7 mouse cellular contexts compared by ENCODE assay signal in genomic region chr3:88756276-88756675, GRCm38 (mm10). TPM values are rescaled to one million over a fixed set of nuclear protein-coding genes. Genes with fewer than 3 reads are reported as not detected.
DNase-seq lines count a peak whose midpoint lies in the region; ATAC-seq lines count a peak whose summit lies in the region.

No protein-coding gene starts in this region.

- H3K4me1 ChIP-seq in forebrain, embryonic 13.5 days, result peaks cover 63% of the 10 kb centered on the region
- H3K4me1 ChIP-seq in intestine, embryonic 16.5 days (ENCODE audit: control insufficient read depth, insufficient read depth, low read length), result peaks cover 15% of the 10 kb centered on the region
- H3K4me1 ChIP-seq in neural tube, embryonic 15.5 days, result peaks cover 54% of the 10 kb centered on the region

- peak overlapping the region; percentile 58 for H3K9ac ChIP-seq in forebrain, embryonic 13.5 days
- H3K9ac ChIP-seq in intestine, embryonic 16.5 days (ENCODE audit: low read depth, low read length), result no peak overlapping the region
- no peak overlapping the region for H3K9ac ChIP-seq in neural tube, embryonic 15.5 days (replicated peaks)

- no peaks in the 10 kb centered on the region for H3K9me3 ChIP-seq in forebrain, embryonic 13.5 days (replicated peaks)
- H3K9me3 ChIP-seq in intestine, embryonic 16.5 days (ENCODE audit: control insufficient read depth, low read length), result no peaks in the 10 kb centered on the region
- H3K9me3 ChIP-seq in neural tube, embryonic 15.5 days (replicated peaks), result no peaks in the 10 kb centered on the region

- WGBS in forebrain, embryonic 13.5 days, result 21% methylated on average over 4 of the region's 4 CpGs
- 41% methylated on average over 4 of the region's 4 CpGs for WGBS in intestine, embryonic 16.5 days
- 7% methylated on average over 4 of the region's 4 CpGs for WGBS in neural tube, embryonic 15.5 days

- H3K4me2 ChIP-seq in forebrain, embryonic 13.5 days, result peak overlapping the region; percentile 48
- H3K4me2 ChIP-seq in intestine, embryonic 16.5 days (ENCODE audit: low read depth, low read length), result no peak overlapping the region
- H3K4me2 ChIP-seq in neural tube, embryonic 15.5 days, result peak overlapping the region; percentile 17; the same call in 1 of the 2 replicates

- peaks cover 82% of the 10 kb centered on the region for H3K36me3 ChIP-seq in forebrain, embryonic 13.5 days (ENCODE audit: poor library complexity, severe bottlenecking)
- H3K36me3 ChIP-seq in intestine, embryonic 16.5 days (ENCODE audit: control insufficient read depth, insufficient read depth, low read length), result no peaks in the 10 kb centered on the region
- H3K36me3 ChIP-seq in neural tube, embryonic 15.5 days, result peaks cover 59% of the 10 kb centered on the region

- no peaks in the 10 kb centered on the region for H3K27me3 ChIP-seq in forebrain, embryonic 13.5 days
- no peaks in the 10 kb centered on the region for H3K27me3 ChIP-seq in intestine, embryonic 16.5 days (replicated peaks; ENCODE audit: control insufficient read depth, insufficient read depth, low read length)
- H3K27me3 ChIP-seq in neural tube, embryonic 15.5 days (replicated peaks), result no peaks in the 10 kb centered on the region

- peak; percentile 58 for ATAC-seq in forebrain, embryonic 13.5 days
- 0 out of 2 replicates have a peak, but pooled peaks have one; percentile 18 for ATAC-seq in intestine, embryonic 16.5 days
- peak; percentile 11; the same call in 1 of the 2 replicates for ATAC-seq in neural tube, embryonic 15.5 days (ENCODE audit: low FRiP score)
- no peak for ATAC-seq in activated CD4-positive, CD25-positive, alpha-beta regulatory T cell, adult 4 months

- H3K27ac ChIP-seq in forebrain, embryonic 13.5 days, result peak overlapping the region; percentile 97
- peak overlapping the region; percentile 11; the same call in 1 of the 2 replicates for H3K27ac ChIP-seq in intestine, embryonic 16.5 days (ENCODE audit: low read length)
- peak overlapping the region; percentile 82 for H3K27ac ChIP-seq in neural tube, embryonic 15.5 days (replicated peaks)

- H3K4me3 ChIP-seq in forebrain, embryonic 13.5 days, result peak overlapping the region; percentile 10; the same call in 1 of the 2 replicates
- no peak overlapping the region for H3K4me3 ChIP-seq in intestine, embryonic 16.5 days (ENCODE audit: low read length)
- H3K4me3 ChIP-seq in neural tube, embryonic 15.5 days (replicated peaks), result no peak overlapping the region

- peak; percentile 50 for DNase-seq in left cerebral cortex, postnatal 4 days
- no peak for DNase-seq in left cerebral cortex, adult 11 months (ENCODE audit: low spot score)
- DNase-seq in gastrocnemius, postnatal 10 days, result no peak

- intact Hi-C loops in left cerebral cortex, postnatal 4 days (cut with DNase I), result no loop called here

RNA-seq across cellular contexts. Expression of gene Syt11, which starts 18.7 kb away (rescaled TPM):
- 100 to 1,000 TPM; 238 to 268 TPM for total RNA-seq in left cerebral cortex, postnatal 4 days (2021)
- 218 and 237 TPM in 2 replicates for polyA plus RNA-seq in forebrain, embryonic 13.5 days (2015; fragmentation: Nextera tagmentation; extraction: Ambion mirVana)
- polyA plus RNA-seq in intestine, embryonic 16.5 days (2015; fragmentation: Nextera tagmentation; extraction: Ambion mirVana), result 15.8 and 18.8 TPM in 2 replicates
- polyA plus RNA-seq in neural tube, embryonic 15.5 days (2015; fragmentation: Nextera tagmentation; extraction: Ambion mirVana), result 207 and 237 TPM in 2 replicates
- 100 to 1,000 TPM in 1 of 2 experiments, 10 to 100 TPM in 1; 95.9 to 102 TPM for polyA plus RNA-seq in activated CD4-positive, CD25-positive, alpha-beta regulatory T cell, adult 4 months (2017; shearing (Covaris generic))
- 1 to 10 TPM; 4.6 to 5.4 TPM for total RNA-seq in gastrocnemius, postnatal 10 days (2021)

RNA-seq across cellular contexts. Expression of gene Rit1, which starts 39.6 kb away (rescaled TPM):
- total RNA-seq in left cerebral cortex, postnatal 4 days (2021), result 10 to 100 TPM; 45.0 to 46.9 TPM
- polyA plus RNA-seq in forebrain, embryonic 13.5 days (2015; fragmentation: Nextera tagmentation; extraction: Ambion mirVana), result 49.5 and 52.6 TPM in 2 replicates
- 48.9 and 50.3 TPM in 2 replicates for polyA plus RNA-seq in intestine, embryonic 16.5 days (2015; fragmentation: Nextera tagmentation; extraction: Ambion mirVana)
- polyA plus RNA-seq in neural tube, embryonic 15.5 days (2015; fragmentation: Nextera tagmentation; extraction: Ambion mirVana), result 58.7 and 67.5 TPM in 2 replicates
- polyA plus RNA-seq in activated CD4-positive, CD25-positive, alpha-beta regulatory T cell, adult 4 months (2017; shearing (Covaris generic)), result 10 to 100 TPM; 36.5 to 43.2 TPM
- 10 to 100 TPM; 21.9 to 23.6 TPM for total RNA-seq in gastrocnemius, postnatal 10 days (2021)

Comparison
In these comparisons a context has a peak if more than half of its experiments do, and no peak if none do; other contexts are left out.
1. H3K27ac ChIP-seq: peak in every context shown above with its lines; median percentile 97 in forebrain, embryonic 13.5 days; 82 in neural tube, embryonic 15.5 days; 11 in intestine, embryonic 16.5 days.